Mouse (Mus musculus) thymus, adult 2 months (tissue): ENCODE results near the gene Tmem203. TPM values are rescaled to one million over a fixed set of nuclear protein-coding genes. Genes with fewer than 3 reads are reported as not detected.

Experiments
- DNase-seq: peaks from one replicate; pipeline ENCODE4 v3.0.0; 2021
- H3K27ac ChIP-seq: fragments of 200-500 bp; 2 replicates; pipeline ENCODE4 v1.5.1; 2012; ENCODE audit warnings: low read length, control low read depth; ENCODE audit not compliant: control insufficient read depth, insufficient read depth
- H3K27me3 ChIP-seq: fragments of 200-500 bp; 2 replicates; pipeline ENCODE4 v1.6.1; 2012; ENCODE audit warnings: mild to moderate bottlenecking, low read length, moderate library complexity, mixed read lengths; ENCODE audit not compliant: control insufficient read depth, insufficient read depth
- H3K36me3 ChIP-seq: fragments of 200-500 bp; 2 replicates; pipeline ENCODE4 v1.6.1; 2012; ENCODE audit warnings: mild to moderate bottlenecking, low read length, moderate library complexity; ENCODE audit not compliant: control insufficient read depth, insufficient read depth
- H3K4me1 ChIP-seq: fragments of 200-500 bp; replicated peaks from 2 replicates; pipeline ENCODE4 v1.6.1; 2012; ENCODE audit warnings: low read length; ENCODE audit not compliant: control insufficient read depth, insufficient read depth
- H3K4me3 ChIP-seq: fragments of 200-500 bp; 2 replicates; pipeline ENCODE4 v1.5.1; 2012; ENCODE audit warnings: mild to moderate bottlenecking, low read length, control low read depth, moderate library complexity; ENCODE audit not compliant: control insufficient read depth, insufficient read depth
- CTCF ChIP-seq: fragments of 200-500 bp; IDR thresholded peaks from 2 replicates; pipeline ENCODE4 v1.5.1; 2012; ENCODE audit warnings: mild to moderate bottlenecking, control low read depth, low read length, moderate library complexity, borderline replicate concordance; ENCODE audit not compliant: control insufficient read depth, poor library complexity, insufficient read depth; ENCODE audit errors: extremely low read depth
- POLR2A ChIP-seq: fragments of 200-500 bp; IDR thresholded peaks from 2 replicates; pipeline ENCODE4 v1.6.1; 2012; ENCODE audit warnings: mild to moderate bottlenecking, low read length, control low read depth, moderate library complexity; ENCODE audit not compliant: control insufficient read depth, poor library complexity, insufficient read depth; ENCODE audit errors: extremely low read depth
- WGBS: fragments of 180-500 bp; shearing (Covaris S2); methylation state at CpG from one replicate; pipeline ENCODE4 v1.1.7; 2018; 5-methylcytosine and 5-hydroxymethylcytosine counted together
- polyA plus RNA-seq: library from polyadenylated mRNA; depleted of rRNA; stranded (reverse); fragments of >200 nt; gene quantifications from 2 replicates; pipeline ENCODE4 v1.2.3, GENCODE M21; 2012

Tmem203 gene
- polyA plus RNA-seq, 1 experiment, result 66.1 TPM

DNA sequence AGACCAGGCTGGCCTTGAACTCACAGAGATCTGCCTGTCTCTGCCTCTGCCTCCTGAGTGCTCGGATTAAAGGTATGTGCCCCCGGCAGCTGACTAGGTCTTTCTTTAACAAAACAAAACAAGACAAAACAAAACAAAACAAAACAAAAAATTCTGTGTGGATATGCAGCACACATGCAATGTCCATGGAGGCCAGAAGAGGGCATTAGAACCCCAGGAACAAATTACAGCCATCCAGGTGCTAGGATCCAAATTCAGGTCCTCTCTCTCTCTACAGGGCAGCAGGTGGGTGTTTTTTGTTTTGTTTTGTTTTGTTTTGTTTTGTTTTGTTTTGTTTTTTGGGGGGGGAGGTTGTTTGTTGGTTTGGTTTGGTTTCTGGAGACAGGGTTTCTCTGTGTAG lies 3.6 kb downstream of the Tmem203 start:
- TF ChIP-seq POLR2A (no peak), CTCF (no peak)
- H3K27me3 ChIP-seq, result no peaks in the 10 kb centered on the region
- DNase-seq, result no peak
- H3K36me3 ChIP-seq, result no peaks in the 10 kb centered on the region
- WGBS, result 88% methylated on average over 2 of the region's 2 CpGs
- H3K4me3 ChIP-seq, result no peak overlapping the region
- no peak overlapping the region for H3K27ac ChIP-seq
- peaks cover 15% of the 10 kb centered on the region for H3K4me1 ChIP-seq

DNA sequence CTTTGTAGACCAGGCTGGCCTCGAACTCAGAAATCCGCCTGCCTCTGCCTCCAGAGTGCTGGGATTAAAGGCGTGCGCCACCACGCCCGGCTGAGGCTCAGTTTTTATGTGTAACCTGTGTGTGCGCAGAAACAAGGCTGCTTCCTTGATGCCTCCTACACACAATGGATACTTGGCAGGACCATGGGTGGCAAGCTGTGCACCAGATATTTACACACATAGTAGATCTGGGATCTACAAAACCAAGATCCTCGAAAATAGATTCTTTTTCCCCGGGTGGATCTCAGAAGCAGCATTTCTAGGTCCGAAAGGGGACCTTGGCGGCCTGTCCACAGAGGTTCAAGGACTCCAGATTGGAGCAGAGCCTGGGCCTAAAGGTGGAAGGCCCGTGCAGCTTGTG lies 6.6 kb downstream of the Tmem203 start:
- H3K27me3 ChIP-seq, result no peaks in the 10 kb centered on the region
- no peak for DNase-seq
- WGBS, result 55% methylated on average over 12 of the region's 12 CpGs
- TF ChIP-seq CTCF, result no peak
- no peak for TF ChIP-seq POLR2A
- H3K4me3 ChIP-seq, result peak overlapping the region; percentile 29; the same call in 1 of the 2 replicates
- no peak overlapping the region for H3K27ac ChIP-seq
- no peaks in the 10 kb centered on the region for H3K36me3 ChIP-seq
- H3K4me1 ChIP-seq, result peaks cover 22% of the 10 kb centered on the region

DNA sequence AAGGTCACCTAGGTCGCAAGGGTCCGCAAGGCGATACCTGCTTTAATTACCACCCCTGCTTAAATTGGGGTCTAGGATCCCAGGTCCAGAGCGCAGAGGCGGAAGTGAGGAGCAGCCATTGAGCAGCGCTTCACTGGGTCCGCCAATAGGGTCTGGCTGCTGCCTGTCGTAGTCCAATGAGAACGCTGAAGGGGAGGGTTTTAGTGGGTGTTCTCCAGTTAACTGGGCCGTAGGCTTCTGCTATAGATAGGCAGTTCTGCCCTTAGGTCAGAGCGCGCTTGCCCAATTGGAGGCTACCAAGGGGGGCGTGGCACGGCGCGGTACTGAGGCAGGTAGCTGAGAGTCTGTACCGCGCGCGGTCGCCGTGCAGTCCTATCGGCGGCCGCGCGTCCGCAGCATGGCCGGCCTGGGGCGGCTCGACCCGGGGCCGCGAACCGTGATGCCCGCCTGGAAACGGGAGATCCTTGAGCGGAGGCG lies 7.1 kb downstream of the Tmem203 start, which contains the start of gene Tprn:
Gene Tprn (plus strand): TSS at position 328 of the 477 bp plus-strand sequence.
- no peak within 1 kb of the TSS for H3K27ac ChIP-seq
- no peaks in the 10 kb centered on the region for H3K36me3 ChIP-seq
- H3K4me1 ChIP-seq, result peaks cover 22% of the 10 kb centered on the region
- H3K27me3 ChIP-seq, result no peaks in the 10 kb centered on the region
- H3K4me3 ChIP-seq, result peak within 1 kb of the TSS; percentile 59
- DNase-seq, result peak; percentile 95
- peak; percentile 54 for TF ChIP-seq POLR2A
- no peak for TF ChIP-seq CTCF
- under 1% methylated on average over 39 of the region's 39 CpGs for WGBS

GRCm38 (mm10) chr2:25262795-25263622 lies 7.8 kb downstream of the Tmem203 start:
- H3K27me3 ChIP-seq, result no peaks in the 10 kb centered on the region
- peak overlapping the region; percentile 59 for H3K4me3 ChIP-seq
- H3K4me1 ChIP-seq, result peaks cover 22% of the 10 kb centered on the region
- TF ChIP-seq CTCF (no peak), POLR2A (no peak)
- DNase-seq, result peak; percentile 52
- under 1% methylated on average over 82 of the region's 82 CpGs for WGBS
- H3K36me3 ChIP-seq, result no peaks in the 10 kb centered on the region
- H3K27ac ChIP-seq, result no peak overlapping the region

DNA sequence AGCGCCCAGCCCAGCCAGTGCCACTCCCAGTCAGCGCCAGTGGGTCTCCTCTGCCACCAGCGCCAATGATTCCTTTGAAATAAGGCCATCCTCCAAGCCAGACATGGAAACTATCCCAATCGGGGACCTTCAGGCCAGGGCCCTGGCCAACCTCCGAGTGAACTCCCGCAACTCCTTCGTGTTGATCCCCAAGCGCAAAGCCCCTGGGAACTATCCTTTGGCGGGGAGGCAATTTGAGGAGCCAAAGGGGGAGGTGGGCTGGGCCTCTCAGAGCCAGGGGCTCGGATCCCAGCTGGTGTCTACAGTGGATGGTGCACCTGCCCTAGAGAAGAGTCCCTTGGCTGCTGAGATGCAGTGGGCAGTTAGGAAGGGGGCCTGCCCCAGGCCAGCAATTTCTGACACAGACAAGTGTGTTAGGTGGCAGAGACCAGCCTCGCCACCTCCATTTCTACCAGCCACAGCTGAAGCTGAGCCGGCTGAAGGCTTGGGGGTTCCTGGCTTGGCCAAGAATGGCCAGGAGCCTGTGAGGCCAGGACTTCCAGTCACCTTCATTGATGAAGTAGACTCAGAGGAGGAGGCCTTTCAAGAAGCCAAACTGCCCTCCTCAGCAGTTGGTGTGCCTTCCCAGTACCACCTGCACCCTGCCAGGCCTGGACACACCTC lies 8.5 kb downstream of the Tmem203 start:
- peaks cover 22% of the 10 kb centered on the region for H3K4me1 ChIP-seq
- no peaks in the 10 kb centered on the region for H3K27me3 ChIP-seq
- no peak for DNase-seq
- no peaks in the 10 kb centered on the region for H3K36me3 ChIP-seq
- WGBS, result 48% methylated on average over 12 of the region's 12 CpGs
- TF ChIP-seq POLR2A (no peak), CTCF (no peak)
- H3K27ac ChIP-seq, result no peak overlapping the region
- H3K4me3 ChIP-seq, result peak overlapping the region; percentile 59

GRCm38 (mm10) chr2:25264286-25264660 lies 9.0 kb downstream of the Tmem203 start:
- H3K4me3 ChIP-seq, result no peak overlapping the region
- WGBS, result 73% methylated on average over 5 of the region's 5 CpGs

More at GRCm38 (mm10) chr2:25264286-25264660, 9.0 kb downstream of the Tmem203 start:
- Histone ChIP-seq H3K4me1 (peaks cover 22% of the 10 kb centered on the region), H3K27ac (no peak overlapping the region), H3K27me3 (no peaks in the 10 kb centered on the region), H3K36me3 (no peaks in the 10 kb centered on the region)
- TF ChIP-seq POLR2A, result no peak
- TF ChIP-seq CTCF, result no peak
- DNase-seq, result no peak
